Mouse (Mus musculus) C2C12 (cell line): ENCODE data around the gene Fndc5. TPM values are rescaled to one million over a fixed set of nuclear protein-coding genes. Genes with fewer than 3 reads are reported as not detected.

Experiments
- H3K27me3 ChIP-seq: one replicate; pipeline ENCODE4 v1.6.1; 2011; ENCODE audit not compliant: control insufficient read depth, insufficient read depth, insufficient read length
- H3K36me3 ChIP-seq: one replicate; pipeline ENCODE4 v1.6.1; 2011; ENCODE audit not compliant: control insufficient read depth, insufficient read depth
- H3K4me3 ChIP-seq: one replicate; pipeline ENCODE4 v1.5.1; 2011; ENCODE audit warnings: mild to moderate bottlenecking, control low read depth; ENCODE audit not compliant: poor library complexity, insufficient read depth, severe bottlenecking
- H3K79me2 ChIP-seq: one replicate; pipeline ENCODE4 v1.6.1; 2011; ENCODE audit not compliant: control insufficient read depth, insufficient read depth
- H3K79me3 ChIP-seq: one replicate; pipeline ENCODE4 v1.6.1; 2011; ENCODE audit warnings: low read depth, control low read depth
- H3ac ChIP-seq: one replicate; pipeline ENCODE3; 2011; ENCODE audit warnings: low read depth; ENCODE audit not compliant: control insufficient read depth, insufficient read length
- CEBPB ChIP-seq: IDR thresholded peaks from one replicate; pipeline ENCODE4 v1.6.1; 2011; ENCODE audit warnings: low read depth, mild to moderate bottlenecking, control low read depth, moderate library complexity
- CTCF ChIP-seq: IDR thresholded peaks from one replicate; pipeline ENCODE4 v1.5.1; 2011; ENCODE audit not compliant: control insufficient read depth, insufficient read depth, insufficient read length
- FOSL1 ChIP-seq: IDR thresholded peaks from one replicate; pipeline ENCODE4 v1.8.0; 2011; ENCODE audit warnings: mild to moderate bottlenecking, low read length; ENCODE audit not compliant: poor library complexity, insufficient read depth, severe bottlenecking
- MAX ChIP-seq: IDR thresholded peaks from one replicate; pipeline ENCODE4 v1.6.1; 2011; ENCODE audit warnings: mild to moderate bottlenecking, control low read depth
- MYOD1 ChIP-seq: IDR thresholded peaks from one replicate; pipeline ENCODE4 v1.6.1; 2011; ENCODE audit warnings: low read depth; ENCODE audit not compliant: control insufficient read depth, insufficient read length
- MYOG ChIP-seq: IDR thresholded peaks from one replicate; pipeline ENCODE4 v1.6.1; 2011; ENCODE audit not compliant: control insufficient read depth, insufficient read length; ENCODE audit errors: extremely low read depth
- USF1 ChIP-seq: IDR thresholded peaks from one replicate; pipeline ENCODE4 v1.6.1; 2011; ENCODE audit warnings: low read depth, mild to moderate bottlenecking, control low read depth, moderate library complexity
- polyA plus RNA-seq: library from polyadenylated mRNA; unstranded; fragments of >200 nt; fragmentation: generic; extraction: Trizol; gene quantifications from one replicate; pipeline ENCODE4 v1.2.1, GENCODE M21; 2012; ENCODE audit warnings: missing spikeins

Gene Fndc5
- polyA plus RNA-seq, 1 experiment: 0.14 TPM

DNA sequence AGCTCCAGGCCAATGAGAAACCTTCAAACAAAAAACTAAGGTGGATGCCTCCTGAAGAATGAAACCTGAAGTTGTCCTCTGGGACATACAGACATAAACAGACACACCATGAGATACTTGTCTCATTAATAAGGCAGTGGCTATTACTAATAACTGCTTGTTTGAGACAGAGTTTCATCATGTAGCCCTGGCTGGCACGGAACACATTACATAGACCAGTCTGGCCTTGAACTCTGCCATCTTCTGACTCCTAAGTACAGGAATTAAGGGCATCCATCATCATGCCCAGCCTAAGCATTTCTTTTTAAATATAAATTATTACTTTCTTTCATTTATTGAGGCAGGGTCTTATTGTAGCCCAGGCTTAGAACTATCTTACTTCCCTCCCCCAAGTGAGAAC lies 24.3 kb downstream of the Fndc5 start:
- no peak for TF ChIP-seq MYOG
- no peak for TF ChIP-seq MYOD1
- TF ChIP-seq USF1: no peak
- TF ChIP-seq FOSL1: no peak
- no peak for TF ChIP-seq CTCF
- no peak for TF ChIP-seq CEBPB
- no peak for TF ChIP-seq MAX
- Histone ChIP-seq H3K79me3 (no peaks in the 10 kb centered on the region), H3ac (no peak overlapping the region), H3K27me3 (no peaks in the 10 kb centered on the region), H3K36me3 (peaks cover 29% of the 10 kb centered on the region), H3K79me2 (no peaks in the 10 kb centered on the region), H3K4me3 (no peak overlapping the region)

DNA sequence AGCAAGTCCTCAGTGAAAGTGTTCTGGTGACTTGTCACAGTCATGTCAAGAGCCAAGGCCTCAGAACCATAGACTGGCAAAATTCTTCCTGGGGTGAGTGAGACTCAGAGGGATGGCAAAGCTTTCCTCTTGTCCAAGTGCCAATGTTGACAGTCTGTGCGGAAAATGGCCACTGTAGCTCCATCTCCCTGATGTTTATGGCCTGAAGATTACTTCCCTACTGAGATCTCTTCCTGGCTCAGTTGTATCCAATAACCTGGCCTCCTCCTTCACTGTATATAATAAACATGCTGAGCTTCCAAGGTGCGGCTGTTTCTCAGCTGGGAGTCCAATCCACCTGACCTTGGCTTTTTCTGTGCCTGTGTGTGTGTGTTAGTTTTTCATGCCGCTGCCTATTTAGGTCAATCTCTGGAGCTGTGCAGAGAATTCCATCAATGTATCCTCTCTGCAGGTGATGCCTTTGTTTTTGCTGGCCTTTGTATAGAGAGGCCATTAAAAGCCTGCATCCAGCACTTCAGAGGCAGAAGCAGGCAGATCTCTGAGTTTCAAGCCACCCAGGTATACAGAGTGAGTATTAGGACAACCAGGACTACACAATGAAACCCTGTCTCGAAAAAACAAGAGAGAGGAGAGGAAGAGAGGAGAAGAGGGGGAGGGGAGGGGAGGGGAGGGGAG lies 24.9 kb downstream of the Fndc5 start:
- Histone ChIP-seq H3ac (no peak overlapping the region), H3K79me3 (no peaks in the 10 kb centered on the region), H3K36me3 (peaks cover 27% of the 10 kb centered on the region), H3K79me2 (no peaks in the 10 kb centered on the region), H3K27me3 (no peaks in the 10 kb centered on the region), H3K4me3 (no peak overlapping the region)
- TF ChIP-seq CEBPB: no peak

DNA sequence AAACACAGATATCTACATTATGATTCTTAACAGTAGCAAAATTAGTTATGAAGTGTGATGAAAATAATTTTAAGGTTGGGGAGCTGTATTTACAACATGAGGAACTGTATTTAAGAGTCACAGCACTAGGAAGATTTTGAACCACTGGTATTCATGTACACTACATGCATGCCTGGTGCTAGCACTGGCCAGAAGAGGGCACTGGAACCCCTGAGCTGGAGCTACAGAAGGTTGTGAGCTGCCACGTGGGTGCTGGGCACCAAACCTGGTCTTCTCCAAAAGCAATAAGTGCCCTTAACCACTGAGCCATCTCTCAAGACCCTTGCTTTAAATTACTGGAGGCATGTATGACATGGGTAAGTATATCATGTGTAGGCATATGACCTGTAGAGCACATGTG lies 35.7 kb downstream of the Fndc5 start:
- Histone ChIP-seq H3K4me3 (no peak overlapping the region), H3K27me3 (no peaks in the 10 kb centered on the region), H3K79me3 (no peaks in the 10 kb centered on the region), H3K79me2 (no peaks in the 10 kb centered on the region), H3ac (no peak overlapping the region), H3K36me3 (peaks cover 52% of the 10 kb centered on the region)
- TF ChIP-seq FOSL1 (no peak), CEBPB (no peak), MYOD1 (no peak), MYOG (no peak), USF1 (no peak)

DNA sequence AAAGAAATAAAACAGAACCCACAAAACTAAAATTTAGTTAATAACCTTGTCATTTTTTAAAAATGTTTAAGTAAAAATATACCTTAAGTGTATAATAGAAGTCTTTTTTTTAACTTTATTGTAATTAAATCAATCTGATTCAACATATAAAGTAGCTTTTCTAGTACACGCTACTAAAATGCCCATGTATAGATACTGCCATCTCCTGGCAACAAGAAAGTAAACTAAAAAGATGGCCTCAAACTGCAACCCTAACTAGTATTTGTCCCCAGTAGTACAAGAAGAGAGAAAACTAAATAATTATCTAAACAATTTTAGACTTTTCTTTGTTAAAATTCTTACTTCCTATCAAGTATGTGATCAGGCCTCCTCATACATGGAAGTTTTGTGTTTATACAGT lies 42.8 kb downstream of the Fndc5 start:
- H3K36me3 ChIP-seq: peaks cover 63% of the 10 kb centered on the region
- no peak overlapping the region for H3ac ChIP-seq
- H3K27me3 ChIP-seq: no peaks in the 10 kb centered on the region
- no peak for TF ChIP-seq USF1
- TF ChIP-seq FOSL1: no peak
- no peak for TF ChIP-seq MYOD1
- TF ChIP-seq CTCF: no peak
- TF ChIP-seq MAX: no peak
- TF ChIP-seq CEBPB: no peak
- TF ChIP-seq MYOG: no peak
- H3K79me2 ChIP-seq: no peaks in the 10 kb centered on the region
- peaks cover 1% of the 10 kb centered on the region for H3K79me3 ChIP-seq
- no peak overlapping the region for H3K4me3 ChIP-seq

DNA sequence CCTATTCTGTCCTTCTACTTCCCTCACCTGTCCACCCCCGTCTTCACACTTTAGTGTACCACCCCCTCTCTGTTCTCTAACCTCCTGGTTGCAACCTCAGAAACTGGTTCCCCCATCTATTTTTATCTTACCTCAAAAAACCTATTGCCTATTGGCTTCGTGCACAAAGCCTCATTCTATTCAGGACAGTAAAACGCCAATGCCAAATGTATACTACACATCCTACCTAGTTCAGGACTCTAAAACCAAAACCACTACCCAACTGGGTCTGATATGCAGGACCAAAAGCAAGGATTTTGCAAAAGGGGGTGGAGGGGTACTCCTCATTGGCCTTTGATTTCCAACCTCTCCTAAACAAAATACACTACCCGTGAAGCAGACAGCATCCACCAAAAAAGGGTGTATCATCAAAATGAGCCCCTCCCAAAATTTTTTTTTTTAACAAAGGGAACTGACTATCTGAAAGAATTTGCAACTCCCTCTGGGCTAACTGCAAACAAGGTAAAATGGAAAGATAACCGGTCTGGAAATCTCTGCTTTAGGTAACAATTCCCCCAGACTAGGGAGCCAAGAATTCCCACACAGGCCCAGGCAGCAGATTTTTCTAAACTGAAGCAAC lies 51.4 kb downstream of the Fndc5 start:
- no peak for TF ChIP-seq CEBPB
- TF ChIP-seq CTCF: no peak
- TF ChIP-seq MYOD1: no peak
- TF ChIP-seq MAX: no peak
- TF ChIP-seq MYOG: no peak
- Histone ChIP-seq H3K79me3 (peaks cover 52% of the 10 kb centered on the region), H3K36me3 (peaks cover 5% of the 10 kb centered on the region), H3K4me3 (peak overlapping the region; percentile 97), H3K27me3 (no peaks in the 10 kb centered on the region), H3K79me2 (peaks cover 75% of the 10 kb centered on the region), H3ac (no peak overlapping the region)
